12 mouse cellular contexts compared by ENCODE assay signal in the genomic region with DNA sequence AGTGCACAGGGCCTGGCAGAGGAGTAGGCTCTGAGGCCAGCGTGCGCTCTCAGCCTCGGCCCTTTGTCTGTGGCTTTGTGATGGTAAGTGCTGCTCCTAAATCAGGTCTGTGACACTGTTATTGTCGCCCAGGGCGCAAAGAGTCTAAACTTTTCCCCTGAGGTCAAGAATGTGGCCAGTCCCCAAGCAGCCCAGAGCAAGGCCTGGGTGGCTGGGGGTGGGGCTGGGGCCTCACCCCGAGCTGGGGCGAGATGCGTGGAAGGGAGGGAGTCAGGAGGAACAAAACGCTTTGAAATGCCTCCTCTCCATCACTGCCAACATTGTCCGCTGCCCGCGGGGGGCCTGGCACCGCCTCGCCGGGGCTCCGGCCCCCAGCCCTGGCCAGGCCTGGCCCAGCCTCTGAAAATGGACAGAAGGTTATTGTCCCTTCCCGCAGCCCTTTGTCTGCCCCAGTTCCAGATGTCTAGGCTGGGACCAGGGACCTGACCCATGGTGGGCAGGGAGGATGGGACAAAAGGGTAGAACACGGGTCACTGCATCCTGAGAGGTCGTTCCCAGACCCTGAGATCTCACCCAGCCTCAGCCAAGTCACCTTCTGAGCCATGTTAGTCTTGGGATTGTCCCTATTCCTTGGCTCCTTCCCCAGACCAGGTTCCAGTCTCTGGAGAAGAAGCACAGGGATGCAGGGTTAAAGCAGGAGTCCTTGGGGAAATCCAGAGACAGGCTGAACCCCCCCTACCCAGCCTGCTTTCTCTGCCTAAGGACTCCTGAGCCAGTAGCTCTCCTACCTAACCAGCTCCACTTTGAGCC. TPM values are rescaled to one million over a fixed set of nuclear protein-coding genes. Genes with fewer than 3 reads are reported as not detected.
A peak's percentile ranks its signal among the peaks of the same experiment; 100 is the strongest.
DNase-seq lines count a peak whose midpoint lies in the region; ATAC-seq and TF ChIP-seq lines count a peak whose summit lies in the region.
"Had no signal": no experiment of that assay in that cellular context is flagged by ENCODE, and none has a peak within 500 bp of the region (broad histone marks: within the 10 kb centered on the region; RNA-seq: fewer than 3 reads in every experiment).

No protein-coding gene starts in this region.

- H3K9ac ChIP-seq in forebrain, embryonic 11.5 days (ENCODE audit: low read length), result peak overlapping the region; percentile 23; the same call in 1 of the 2 replicates
- no peak overlapping the region for H3K9ac ChIP-seq in forebrain, embryonic 16.5 days (replicated peaks; ENCODE audit: low read depth, low read length)

- H3K9me3 ChIP-seq in forebrain, embryonic 11.5 days (ENCODE audit: control insufficient read depth, low read length), result no peaks in the 10 kb centered on the region
- H3K9me3 ChIP-seq in forebrain, embryonic 16.5 days (ENCODE audit: control insufficient read depth, low read length), result no peaks in the 10 kb centered on the region
- no peaks in the 10 kb centered on the region for H3K9me3 ChIP-seq in E14TG2a.4 (ENCODE audit: low read length)
- H3K9me3 ChIP-seq: heart, embryonic 10.5 days had no signal

- no peak overlapping the region for H3K27ac ChIP-seq in forebrain, embryonic 11.5 days (ENCODE audit: low read depth, low read length)
- no peak overlapping the region for H3K27ac ChIP-seq in forebrain, embryonic 16.5 days (ENCODE audit: low read length)
- H3K27ac ChIP-seq: heart, embryonic 10.5 days had no signal

- no peaks in the 10 kb centered on the region for H3K36me3 ChIP-seq in forebrain, embryonic 11.5 days (ENCODE audit: control insufficient read depth, insufficient read depth, low read length)
- H3K36me3 ChIP-seq in forebrain, embryonic 16.5 days (ENCODE audit: control insufficient read depth, insufficient read depth), result no peaks in the 10 kb centered on the region
- H3K36me3 ChIP-seq in E14TG2a.4 (ENCODE audit: insufficient read depth, low read length), result no peaks in the 10 kb centered on the region
- H3K36me3 ChIP-seq: heart, embryonic 10.5 days had no signal

- H3K4me1 ChIP-seq in forebrain, embryonic 11.5 days (replicated peaks; ENCODE audit: control insufficient read depth, insufficient read depth, low read length), result peaks cover 8% of the 10 kb centered on the region; the same call in 1 of the 2 replicates
- H3K4me1 ChIP-seq in forebrain, embryonic 16.5 days (replicated peaks; ENCODE audit: control insufficient read depth, insufficient read depth, low read length), result no peaks in the 10 kb centered on the region
- H3K4me1 ChIP-seq in E14TG2a.4 (replicated peaks; ENCODE audit: low read depth, low read length), result peaks cover 67% of the 10 kb centered on the region

- H3K4me3 ChIP-seq in forebrain, embryonic 11.5 days (ENCODE audit: low read depth, low read length), result no peak overlapping the region
- H3K4me3 ChIP-seq in forebrain, embryonic 16.5 days (replicated peaks; ENCODE audit: low read length), result no peak overlapping the region
- H3K4me3 ChIP-seq in E14TG2a.4 (replicated peaks; ENCODE audit: low read length), result peak overlapping the region; percentile 51
- H3K4me3 ChIP-seq: heart, embryonic 10.5 days had no signal

- no peak for TF ChIP-seq CTCF in E14TG2a.4 (conservative IDR thresholded peaks at IDR 0.05; ENCODE audit: low read length)

- H3K4me2 ChIP-seq in forebrain, embryonic 11.5 days (ENCODE audit: low read depth, low read length, severe bottlenecking), result no peak overlapping the region
- no peak overlapping the region for H3K4me2 ChIP-seq in forebrain, embryonic 16.5 days (ENCODE audit: low read length)

- no peak for DNase-seq in forebrain, embryonic 11.5 days (ENCODE audit: low spot score)
- DNase-seq in embryo, embryonic 9.5 days (ENCODE audit: extremely low spot score), result peak; percentile 81
- peak; percentile 89 for DNase-seq in mesoderm, embryonic 11.5 days (ENCODE audit: low read depth, low spot score)
- no peak for DNase-seq in lung, postnatal 25 days (ENCODE audit: low spot score)
- no peak for DNase-seq in adrenal gland, adult 2 months
- no peak for DNase-seq in lung, postnatal 14 days
- DNase-seq: B cell, adult 2 months; kidney, adult 9 months; lung, postnatal 4 days had no signal

- H3K27me3 ChIP-seq in forebrain, embryonic 11.5 days (ENCODE audit: control insufficient read depth, insufficient read depth, low read length), result peaks cover 8% of the 10 kb centered on the region
- H3K27me3 ChIP-seq in forebrain, embryonic 16.5 days (replicated peaks; ENCODE audit: control insufficient read depth, insufficient read depth, low read length), result no peaks in the 10 kb centered on the region
- peaks cover 31% of the 10 kb centered on the region for H3K27me3 ChIP-seq in E14TG2a.4 (ENCODE audit: insufficient read depth, low read length)

- ATAC-seq in forebrain, embryonic 11.5 days (replicated peaks; ENCODE audit: low FRiP score), result no peak; the same call in 1 of the 2 replicates
- ATAC-seq in forebrain, embryonic 16.5 days, result no peak

- 7% methylated on average over 19 of the region's 19 CpGs for WGBS in forebrain, embryonic 11.5 days
- WGBS in forebrain, embryonic 16.5 days, result 4% methylated on average over 19 of the region's 19 CpGs

RNA-seq across cellular contexts. Expression of gene Cercam, which starts 12.3 kb away (rescaled TPM):
- polyA plus RNA-seq in forebrain, embryonic 11.5 days (2014; fragmentation: Nextera tagmentation; extraction: Ambion mirVana), result 13.3 and 14.1 TPM in 2 replicates
- 7.3 and 8.4 TPM in 2 replicates for polyA plus RNA-seq in forebrain, embryonic 16.5 days (2015; fragmentation: Nextera tagmentation; extraction: Ambion mirVana)
- total RNA-seq in adrenal gland, adult 2 months (2021), result 10 to 100 TPM in 1 of 2 experiments, 1 to 10 TPM in 1; 5.3 to 19.1 TPM
- 25.3 and 26.6 TPM in 2 replicates for polyA plus RNA-seq in adrenal gland, adult 2 months (2012; rRNA removed)

RNA-seq across cellular contexts. Expression of gene Odf2, which starts 32.4 kb away (rescaled TPM):
- polyA plus RNA-seq in forebrain, embryonic 11.5 days (2014; fragmentation: Nextera tagmentation; extraction: Ambion mirVana), result 118 and 132 TPM in 2 replicates
- polyA plus RNA-seq in forebrain, embryonic 16.5 days (2015; fragmentation: Nextera tagmentation; extraction: Ambion mirVana), result 61.4 and 73.7 TPM in 2 replicates
- 10 to 100 TPM; 32.8 to 35.7 TPM for total RNA-seq in adrenal gland, adult 2 months (2021)
- polyA plus RNA-seq in adrenal gland, adult 2 months (2012; rRNA removed), result 27.8 and 29.6 TPM in 2 replicates

RNA-seq across cellular contexts. Expression of gene Urm1, which starts 36.8 kb away (rescaled TPM):
- 18.1 and 19.2 TPM in 2 replicates for polyA plus RNA-seq in forebrain, embryonic 11.5 days (2014; fragmentation: Nextera tagmentation; extraction: Ambion mirVana)
- polyA plus RNA-seq in forebrain, embryonic 16.5 days (2015; fragmentation: Nextera tagmentation; extraction: Ambion mirVana), result 18.9 and 20.2 TPM in 2 replicates
- total RNA-seq in adrenal gland, adult 2 months (2021), result 10 to 100 TPM; 34.0 to 42.8 TPM
- 58.9 and 62.1 TPM in 2 replicates for polyA plus RNA-seq in adrenal gland, adult 2 months (2012; rRNA removed)

RNA-seq across cellular contexts. Expression of gene Slc27a4, which starts 54.2 kb away (rescaled TPM):
- polyA plus RNA-seq in forebrain, embryonic 11.5 days (2014; fragmentation: Nextera tagmentation; extraction: Ambion mirVana), result 11.9 and 13.9 TPM in 2 replicates
- polyA plus RNA-seq in forebrain, embryonic 16.5 days (2015; fragmentation: Nextera tagmentation; extraction: Ambion mirVana), result 28.3 and 33.7 TPM in 2 replicates
- total RNA-seq in adrenal gland, adult 2 months (2021), result 10 to 100 TPM; 34.6 to 39.4 TPM
- polyA plus RNA-seq in adrenal gland, adult 2 months (2012; rRNA removed), result 40.2 and 49.0 TPM in 2 replicates

Comparison
In these comparisons a context has a peak if more than half of its experiments do, and no peak if none do; other contexts are left out.
1. DNase-seq: peak in embryo, embryonic 9.5 days (single experiment) and mesoderm, embryonic 11.5 days (single experiment); none in forebrain, embryonic 11.5 days (single experiment), lung, postnatal 25 days (single experiment), adrenal gland, adult 2 months (single experiment) and lung, postnatal 14 days (single experiment).